Mouse (Mus musculus) CD4-positive helper T cell, adult 2 months (primary cell): ENCODE data around the gene Spc24.
A peak's percentile ranks its signal among the peaks of the same experiment; 100 is the strongest.
"Not testable (repeated sequence)": the region's sequence is repeated elsewhere in the genome, so short reads cannot be mapped to it uniquely, and the experiment has no call there.

Experiments used
- DNase-seq: peaks from one replicate; pipeline ENCODE4 v3.0.0-alpha.2; 2012; ENCODE audit warnings: low read depth, missing footprints, low spot score

Spc24 gene

GRCm38 (mm10) chr9:21784517-21785307 is 24.6 kb upstream of the Spc24 start:
- no peak for DNase-seq

- no peak for DNase-seq
These were observed 21.8 kb upstream of the Spc24 start for GRCm38 (mm10) chr9:21781657-21782468.

GRCm38 (mm10) chr9:21777726-21778125 is 17.6 kb upstream of the Spc24 start:
- no peak for DNase-seq

- no peak for DNase-seq
These were observed 14.2 kb upstream of the Spc24 start for GRCm38 (mm10) chr9:21774353-21774752.

- DNase-seq: not testable (repeated sequence)
These were observed 13.3 kb upstream of the Spc24 start for GRCm38 (mm10) chr9:21773396-21773795.

- no peak for DNase-seq
These were observed 9.6 kb upstream of the Spc24 start for GRCm38 (mm10) chr9:21769558-21770183.

GRCm38 (mm10) chr9:21768511-21769411 is 8.7 kb upstream of the Spc24 start:
- no peak for DNase-seq

GRCm38 (mm10) chr9:21767896-21768295 is 7.8 kb upstream of the Spc24 start:
- no peak for DNase-seq

GRCm38 (mm10) chr9:21764084-21764999 is 4.2 kb upstream of the Spc24 start:
- DNase-seq: no peak

GRCm38 (mm10) chr9:21762135-21762534 is 2.0 kb upstream of the Spc24 start:
- no peak for DNase-seq

- DNase-seq: peak; percentile 38
These were observed 385 bp downstream of the Spc24 start for GRCm38 (mm10) chr9:21759718-21760117.

GRCm38 (mm10) chr9:21758576-21759529 is 1.2 kb downstream of the Spc24 start:
- no peak for DNase-seq

- DNase-seq: no peak
These were observed 5.4 kb downstream of the Spc24 start for GRCm38 (mm10) chr9:21754516-21755321.

- DNase-seq: no peak
These were observed 6.1 kb downstream of the Spc24 start for GRCm38 (mm10) chr9:21754003-21754402.

- no peak for DNase-seq
These were observed 7.8 kb downstream of the Spc24 start for GRCm38 (mm10) chr9:21752252-21752792.

- DNase-seq: no peak
These were observed 8.8 kb downstream of the Spc24 start for GRCm38 (mm10) chr9:21751347-21751746.

- no peak for DNase-seq
These were observed 9.7 kb downstream of the Spc24 start for GRCm38 (mm10) chr9:21750370-21750769.
